Mouse (Mus musculus): Measurements from ENCODE around the gene Prkch. TPM values are rescaled to one million over a fixed set of nuclear protein-coding genes. Genes with fewer than 3 reads are reported as not detected.
A peak's percentile ranks its signal among the peaks of the same experiment; 100 is the strongest.

Gene Prkch
- polyA plus RNA-seq, 1 experiment from 2014 or later: 8.8 TPM

DNA sequence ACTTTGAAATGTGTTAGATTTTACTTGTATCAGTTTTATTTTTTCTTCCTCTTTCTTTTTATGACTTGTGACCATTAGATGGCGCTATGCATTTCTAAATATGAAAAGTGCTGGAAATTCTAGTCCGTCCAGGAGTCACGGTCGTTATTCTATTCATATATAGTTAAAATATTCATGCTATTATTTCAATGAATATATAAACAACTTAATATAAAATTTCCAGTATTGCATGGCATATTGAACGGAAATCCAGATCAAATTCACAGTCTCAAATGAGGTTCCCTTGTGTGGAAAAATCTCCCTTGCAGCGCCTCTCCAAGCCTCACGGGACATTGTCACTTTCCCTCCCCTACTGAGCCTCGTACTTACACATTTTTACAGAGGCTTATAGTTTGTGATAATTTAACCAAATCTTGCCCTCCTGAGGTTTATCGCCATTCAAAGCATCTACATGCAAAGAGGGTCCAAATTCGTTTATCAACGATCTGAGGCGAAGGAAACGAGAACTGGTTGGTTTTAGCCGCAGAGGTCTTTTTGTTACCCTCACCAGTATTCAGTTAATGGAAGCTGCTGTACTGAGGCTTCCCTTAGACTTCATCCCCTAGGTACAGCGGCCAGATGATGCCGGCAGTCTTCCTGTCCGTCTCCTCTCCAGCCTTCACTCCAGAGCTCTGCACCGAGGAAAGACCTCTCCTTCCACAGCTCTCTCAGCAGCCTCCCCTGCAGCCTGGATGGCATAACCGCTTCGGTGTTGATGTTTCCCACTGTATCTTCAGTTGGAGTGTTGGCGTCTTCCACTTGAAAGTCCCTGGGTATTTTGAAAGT lies 19.6 kb upstream of the Prkch start:
- DNase-seq (ENCODE audit: low spot score): no peak
- 23% methylated on average over 21 of the region's 21 CpGs for WGBS

DNA sequence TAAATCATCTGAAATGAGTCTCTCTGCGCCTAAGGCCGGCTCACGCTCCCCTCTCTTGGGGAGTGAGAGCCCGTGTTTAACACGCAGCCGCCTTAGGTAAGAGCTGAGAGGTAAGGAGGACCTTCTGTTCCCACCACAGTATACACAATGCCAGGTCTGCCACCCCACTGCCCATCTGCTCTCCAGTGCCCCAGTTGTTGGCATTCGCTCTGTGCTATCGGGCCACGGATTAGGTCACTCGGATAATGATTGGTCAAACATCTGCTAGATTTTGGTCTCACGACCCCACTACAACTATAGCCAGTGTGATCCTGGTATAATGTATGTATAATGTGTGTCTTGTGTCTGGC lies 19.0 kb upstream of the Prkch start:
- DNase-seq (ENCODE audit: low spot score) (no peak), ATAC-seq (ENCODE audit: insufficient number of reproducible peaks, low FRiP score, low TSS enrichment, low read depth) (no peak)
- peak overlapping the region; percentile 33 for H3K4me2 ChIP-seq (ENCODE audit: low read depth, severe bottlenecking)
- WGBS: 66% methylated on average over 11 of the region's 11 CpGs
- H3K27ac ChIP-seq (replicated peaks; ENCODE audit: low read depth, low read length): no peak overlapping the region
- no peak overlapping the region for H3K4me3 ChIP-seq (ENCODE audit: low read depth, low read length)
- no peaks in the 10 kb centered on the region; the same call in 1 of the 2 replicates for H3K4me1 ChIP-seq (ENCODE audit: control insufficient read depth, insufficient read depth, low read length)
- H3K9me3 ChIP-seq (ENCODE audit: control insufficient read depth, low read length): no peaks in the 10 kb centered on the region
- no peaks in the 10 kb centered on the region for H3K36me3 ChIP-seq (ENCODE audit: control insufficient read depth, insufficient read depth, low read length)
- H3K27me3 ChIP-seq (ENCODE audit: control insufficient read depth, insufficient read depth, low read length): no peaks in the 10 kb centered on the region
- no peak overlapping the region for H3K9ac ChIP-seq (ENCODE audit: low read length)

More for the DNA sequence above, 19.6 kb upstream of the Prkch start:
- no peaks in the 10 kb centered on the region for H3K36me3 ChIP-seq (ENCODE audit: control insufficient read depth, insufficient read depth, low read length)
- H3K4me2 ChIP-seq (ENCODE audit: low read depth, severe bottlenecking): peak overlapping the region; percentile 33
- no peaks in the 10 kb centered on the region for H3K27me3 ChIP-seq (ENCODE audit: control insufficient read depth, insufficient read depth, low read length)
- H3K9ac ChIP-seq (ENCODE audit: low read length): no peak overlapping the region
- no peak for ATAC-seq (ENCODE audit: insufficient number of reproducible peaks, low FRiP score, low TSS enrichment, low read depth)
- H3K27ac ChIP-seq (replicated peaks; ENCODE audit: low read depth, low read length): no peak overlapping the region
- H3K4me3 ChIP-seq (ENCODE audit: low read depth, low read length): peak overlapping the region; percentile 9; the same call in 1 of the 2 replicates
- H3K9me3 ChIP-seq (ENCODE audit: control insufficient read depth, low read length): no peaks in the 10 kb centered on the region
- no peaks in the 10 kb centered on the region; the same call in 1 of the 2 replicates for H3K4me1 ChIP-seq (ENCODE audit: control insufficient read depth, insufficient read depth, low read length)

DNA sequence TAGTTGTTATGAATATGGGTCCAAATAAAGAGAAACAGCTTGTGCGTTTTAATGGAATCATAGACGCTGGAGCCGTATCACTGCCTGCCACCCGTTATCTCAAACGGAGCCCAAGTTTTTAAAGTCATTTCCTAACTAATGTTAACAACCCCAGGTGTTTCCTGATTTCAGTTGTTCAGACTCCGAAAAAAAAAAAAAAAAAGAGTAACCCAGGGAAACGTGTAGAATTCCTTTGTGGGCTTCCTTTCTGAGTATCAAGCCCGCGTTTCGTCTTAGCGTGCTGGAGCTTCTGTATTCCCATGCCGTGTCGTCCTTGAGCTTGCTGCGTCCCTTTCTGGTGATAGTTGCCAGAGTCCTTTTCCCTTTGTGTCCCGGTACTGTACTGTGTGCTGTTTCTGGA lies 10.0 kb upstream of the Prkch start:
- no peaks in the 10 kb centered on the region for H3K36me3 ChIP-seq (ENCODE audit: control insufficient read depth, insufficient read depth, low read length)
- WGBS: 66% methylated on average over 15 of the region's 15 CpGs
- no peaks in the 10 kb centered on the region for H3K4me1 ChIP-seq (ENCODE audit: control insufficient read depth, insufficient read depth, low read length)
- H3K4me3 ChIP-seq (ENCODE audit: low read depth, low read length): no peak overlapping the region
- DNase-seq (ENCODE audit: low spot score) (no peak), ATAC-seq (ENCODE audit: insufficient number of reproducible peaks, low FRiP score, low TSS enrichment, low read depth) (no peak)
- H3K4me2 ChIP-seq (ENCODE audit: low read depth, severe bottlenecking): no peak overlapping the region
- no peaks in the 10 kb centered on the region for H3K9me3 ChIP-seq (ENCODE audit: control insufficient read depth, low read length)
- H3K27me3 ChIP-seq (ENCODE audit: control insufficient read depth, insufficient read depth, low read length): no peaks in the 10 kb centered on the region
- H3K27ac ChIP-seq (replicated peaks; ENCODE audit: low read depth, low read length): no peak overlapping the region
- no peak overlapping the region for H3K9ac ChIP-seq (ENCODE audit: low read length)

DNA sequence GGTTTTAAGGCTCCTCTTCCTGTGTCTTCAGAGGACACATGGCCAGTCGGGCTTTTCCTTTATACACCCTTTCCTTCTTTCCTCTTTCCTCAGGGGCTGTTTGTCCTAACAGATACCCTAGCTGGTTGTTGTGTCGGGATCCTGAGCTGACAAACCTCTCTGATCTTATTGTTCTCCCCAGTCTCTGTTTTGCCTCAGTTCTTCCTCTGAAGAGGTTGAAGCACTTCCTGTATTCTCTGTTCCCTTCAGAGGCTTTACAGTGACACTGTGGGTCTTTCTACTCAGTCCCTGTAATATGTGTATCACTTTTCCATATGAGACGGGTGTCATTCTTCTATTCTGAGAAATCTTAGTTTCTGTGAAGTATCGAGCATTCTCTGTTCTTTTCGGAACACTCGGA lies 6.5 kb upstream of the Prkch start:
- Histone ChIP-seq H3K4me2 (ENCODE audit: low read depth, severe bottlenecking) (no peak overlapping the region), H3K9ac (ENCODE audit: low read length) (no peak overlapping the region), H3K9me3 (ENCODE audit: control insufficient read depth, low read length) (no peaks in the 10 kb centered on the region), H3K4me1 (ENCODE audit: control insufficient read depth, insufficient read depth, low read length) (no peaks in the 10 kb centered on the region), H3K36me3 (ENCODE audit: control insufficient read depth, insufficient read depth, low read length) (no peaks in the 10 kb centered on the region), H3K27me3 (ENCODE audit: control insufficient read depth, insufficient read depth, low read length) (no peaks in the 10 kb centered on the region), H3K27ac (replicated peaks; ENCODE audit: low read depth, low read length) (no peak overlapping the region), H3K4me3 (ENCODE audit: low read depth, low read length) (no peak overlapping the region)
- WGBS: 75% methylated on average over 6 of the region's 6 CpGs
- DNase-seq (ENCODE audit: low spot score) (no peak), ATAC-seq (ENCODE audit: insufficient number of reproducible peaks, low FRiP score, low TSS enrichment, low read depth) (no peak)

DNA sequence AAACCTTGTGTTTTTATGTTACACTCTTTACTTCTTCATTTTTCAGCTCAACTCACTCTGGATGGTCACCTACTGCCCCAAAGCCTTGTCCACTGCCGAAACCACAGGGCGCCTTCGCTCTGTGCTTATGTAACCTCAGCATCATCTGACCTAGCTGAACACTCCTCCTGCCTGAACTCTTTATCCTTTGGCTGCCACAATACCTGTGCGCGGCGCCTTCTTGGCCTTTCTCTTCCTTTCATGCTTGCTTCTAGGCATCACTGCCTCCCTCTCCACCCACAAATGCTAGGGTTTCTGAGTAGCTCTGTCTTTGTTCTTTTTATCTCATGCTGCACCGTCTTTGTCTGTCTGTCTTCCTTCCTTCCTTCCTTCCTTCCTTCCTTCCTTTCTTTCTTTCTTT lies 3.8 kb upstream of the Prkch start:
- DNase-seq (ENCODE audit: low spot score) (no peak), ATAC-seq (ENCODE audit: insufficient number of reproducible peaks, low FRiP score, low TSS enrichment, low read depth) (no peak)
- Histone ChIP-seq H3K9me3 (ENCODE audit: control insufficient read depth, low read length) (no peaks in the 10 kb centered on the region), H3K9ac (ENCODE audit: low read length) (no peak overlapping the region), H3K36me3 (ENCODE audit: control insufficient read depth, insufficient read depth, low read length) (no peaks in the 10 kb centered on the region), H3K27me3 (ENCODE audit: control insufficient read depth, insufficient read depth, low read length) (peaks cover 9% of the 10 kb centered on the region), H3K27ac (replicated peaks; ENCODE audit: low read depth, low read length) (no peak overlapping the region), H3K4me2 (ENCODE audit: low read depth, severe bottlenecking) (no peak overlapping the region), H3K4me1 (ENCODE audit: control insufficient read depth, insufficient read depth, low read length) (0 out of 2 replicates have a peak, but pooled peaks cover 9% of the 10 kb centered on the region), H3K4me3 (ENCODE audit: low read depth, low read length) (no peak overlapping the region)
- WGBS: 88% methylated on average over 7 of the region's 7 CpGs

DNA sequence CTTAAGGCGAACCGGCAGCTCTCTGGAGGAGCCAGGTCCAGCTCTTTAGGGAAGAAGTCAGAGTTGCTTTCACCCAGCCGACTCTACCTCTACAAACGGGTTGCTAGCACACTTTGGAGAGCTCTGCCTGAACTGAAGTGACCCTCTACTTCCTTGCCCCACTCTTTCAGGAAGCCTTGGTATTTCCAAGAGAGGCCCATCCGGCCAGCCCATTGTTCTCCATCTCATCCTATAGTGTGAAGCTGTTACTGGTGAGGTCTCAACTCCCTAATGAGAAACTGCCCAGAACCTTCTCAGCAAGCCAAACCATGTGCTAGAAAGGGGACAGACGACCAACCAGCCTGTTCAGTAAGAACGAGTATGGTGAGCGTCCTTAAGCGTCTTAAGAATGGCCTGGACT lies 1.3 kb upstream of the Prkch start:
- ATAC-seq (ENCODE audit: insufficient number of reproducible peaks, low FRiP score, low TSS enrichment, low read depth) (no peak), DNase-seq (ENCODE audit: low spot score) (no peak)
- Histone ChIP-seq H3K4me3 (ENCODE audit: low read depth, low read length) (no peak overlapping the region), H3K27me3 (ENCODE audit: control insufficient read depth, insufficient read depth, low read length) (peaks cover 20% of the 10 kb centered on the region), H3K9ac (ENCODE audit: low read length) (no peak overlapping the region), H3K9me3 (ENCODE audit: control insufficient read depth, low read length) (no peaks in the 10 kb centered on the region), H3K36me3 (ENCODE audit: control insufficient read depth, insufficient read depth, low read length) (no peaks in the 10 kb centered on the region), H3K4me2 (ENCODE audit: low read depth, severe bottlenecking) (no peak overlapping the region), H3K4me1 (ENCODE audit: control insufficient read depth, insufficient read depth, low read length) (0 out of 2 replicates have a peak, but pooled peaks cover 9% of the 10 kb centered on the region), H3K27ac (replicated peaks; ENCODE audit: low read depth, low read length) (no peak overlapping the region)
- whole genome bisulfite sequencing: 73% methylated on average over 9 of the region's 9 CpGs

DNA sequence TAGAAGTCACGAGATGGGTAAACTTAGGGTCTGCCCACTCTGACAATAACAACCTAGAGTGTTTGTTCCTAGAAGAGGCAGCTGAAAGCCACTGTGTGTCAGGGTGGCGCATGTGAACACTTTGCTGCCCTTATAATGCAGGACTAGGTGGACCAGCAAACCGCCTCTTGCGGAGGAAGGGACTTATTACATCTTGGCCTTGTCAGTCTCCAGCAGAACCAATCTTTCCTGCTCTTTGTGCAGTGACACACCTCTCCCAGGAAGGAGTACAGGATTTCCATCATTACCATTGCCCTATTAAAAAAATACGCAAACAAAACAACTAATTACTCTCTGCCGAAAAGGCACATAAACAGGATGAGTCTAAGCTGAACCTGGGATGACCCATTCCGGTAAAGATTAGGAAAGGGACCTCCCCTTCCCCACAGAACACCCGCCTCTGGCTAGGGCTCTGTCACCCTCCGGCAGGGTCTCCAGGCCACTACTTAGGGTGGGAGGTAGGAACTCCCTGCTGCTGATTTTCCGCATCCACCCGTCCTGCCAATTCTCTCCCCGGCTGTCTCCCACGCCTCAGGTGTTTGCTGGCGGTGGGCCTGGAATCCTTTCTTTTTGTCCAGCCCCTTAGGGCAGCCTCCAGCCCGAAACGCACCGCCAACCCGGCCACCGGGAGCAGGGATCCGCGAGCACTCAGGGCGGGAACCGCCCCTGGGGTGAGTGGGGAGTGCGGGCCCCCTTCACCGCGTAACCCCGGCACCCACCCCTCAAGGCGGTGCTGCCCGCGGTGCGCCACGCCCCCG lies 585 bp upstream of the Prkch start:
- 4% methylated on average over 33 of the region's 33 CpGs for WGBS
- H3K9ac ChIP-seq (ENCODE audit: low read length): peak overlapping the region; percentile 74
- no peaks in the 10 kb centered on the region for H3K9me3 ChIP-seq (ENCODE audit: control insufficient read depth, low read length)
- no peaks in the 10 kb centered on the region for H3K36me3 ChIP-seq (ENCODE audit: control insufficient read depth, insufficient read depth, low read length)
- peak overlapping the region; percentile 67 for H3K4me3 ChIP-seq (ENCODE audit: low read depth, low read length)
- H3K4me2 ChIP-seq (ENCODE audit: low read depth, severe bottlenecking): peak overlapping the region; percentile 97
- DNase-seq (ENCODE audit: low spot score) (peak; percentile 54), ATAC-seq (ENCODE audit: insufficient number of reproducible peaks, low FRiP score, low TSS enrichment, low read depth) (peak; percentile 77)
- 0 out of 2 replicates have a peak, but pooled peaks cover 9% of the 10 kb centered on the region for H3K4me1 ChIP-seq (ENCODE audit: control insufficient read depth, insufficient read depth, low read length)
- 0 out of 2 replicates have a peak overlapping the region, but pooled peaks have one; percentile 8 for H3K27ac ChIP-seq (replicated peaks; ENCODE audit: low read depth, low read length)
- peaks cover 20% of the 10 kb centered on the region for H3K27me3 ChIP-seq (ENCODE audit: control insufficient read depth, insufficient read depth, low read length)

DNA sequence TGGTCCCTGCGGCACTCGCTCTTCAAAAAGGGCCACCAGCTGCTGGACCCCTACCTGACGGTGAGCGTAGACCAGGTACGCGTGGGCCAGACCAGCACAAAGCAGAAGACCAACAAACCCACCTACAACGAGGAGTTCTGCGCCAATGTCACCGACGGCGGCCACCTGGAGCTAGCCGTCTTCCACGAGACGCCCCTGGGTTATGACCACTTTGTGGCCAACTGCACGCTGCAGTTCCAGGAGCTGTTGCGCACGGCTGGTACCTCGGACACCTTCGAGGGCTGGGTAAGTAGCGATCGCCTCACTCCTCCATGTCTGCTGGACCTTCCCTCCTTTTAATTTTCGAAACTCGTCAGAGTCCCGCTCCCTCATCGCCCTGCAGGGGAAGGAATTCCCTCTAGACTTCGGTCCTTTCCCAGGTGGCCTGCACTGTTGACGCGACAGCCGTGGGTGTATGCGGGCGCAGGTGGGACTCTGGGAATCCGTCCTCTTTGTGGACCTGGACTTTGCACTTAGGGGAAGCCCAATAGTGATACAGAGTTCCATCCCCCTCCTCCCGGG lies 725 bp downstream of the Prkch start:
- peak; percentile 69 for DNase-seq (ENCODE audit: low spot score)
- H3K4me1 ChIP-seq (ENCODE audit: control insufficient read depth, insufficient read depth, low read length): 0 out of 2 replicates have a peak, but pooled peaks cover 9% of the 10 kb centered on the region
- 2% methylated on average over 33 of the region's 33 CpGs for WGBS
- H3K9me3 ChIP-seq (ENCODE audit: control insufficient read depth, low read length): no peaks in the 10 kb centered on the region
- H3K27me3 ChIP-seq (ENCODE audit: control insufficient read depth, insufficient read depth, low read length): peaks cover 20% of the 10 kb centered on the region
- H3K36me3 ChIP-seq (ENCODE audit: control insufficient read depth, insufficient read depth, low read length): no peaks in the 10 kb centered on the region
- peak overlapping the region; percentile 67 for H3K4me3 ChIP-seq (ENCODE audit: low read depth, low read length)
- ATAC-seq (ENCODE audit: insufficient number of reproducible peaks, low FRiP score, low TSS enrichment, low read depth): peak; percentile 56
- H3K27ac ChIP-seq (replicated peaks; ENCODE audit: low read depth, low read length): no peak overlapping the region
- H3K9ac ChIP-seq (ENCODE audit: low read length): peak overlapping the region; percentile 74
- peak overlapping the region; percentile 97 for H3K4me2 ChIP-seq (ENCODE audit: low read depth, severe bottlenecking)
